Mouse (Mus musculus) thymus, postnatal 36 days (tissue): ENCODE measurements around the gene Dab1.

Experiments used
- DNase-seq, 2 experiments: peaks; one replicate each; pipeline ENCODE4 v3.0.0; 2022; ENCODE audit warnings: mixed read lengths in 2 of 2

Dab1 gene

GRCm38 (mm10) chr4:104769602-104770001 lies 1150.4 kb downstream of the Dab1 start:
- DNase-seq = no peak

GRCm38 (mm10) chr4:104770331-104770730 lies 1151.2 kb downstream of the Dab1 start:
- no peak for DNase-seq

GRCm38 (mm10) chr4:104775601-104776000 lies 1156.4 kb downstream of the Dab1 start:
- no peak for DNase-seq

GRCm38 (mm10) chr4:104779460-104779859 lies 1160.3 kb downstream of the Dab1 start:
- no peak for DNase-seq

- DNase-seq = no peak
These were observed 1162.3 kb downstream of the Dab1 start for GRCm38 (mm10) chr4:104781441-104781840.

- no peak for DNase-seq
These were observed 1163.2 kb downstream of the Dab1 start for GRCm38 (mm10) chr4:104782346-104782745.

GRCm38 (mm10) chr4:104792111-104792510 lies 1173.0 kb downstream of the Dab1 start:
- DNase-seq = no peak
